Mouse (Mus musculus) CH12.LX (cell line): ENCODE measurements around the gene Tbca.

ENCODE experiments used
- CTCF ChIP-seq, 2 experiments: IDR thresholded peaks in 1 of 2; conservative IDR thresholded peaks in 1 of 2; 2 replicates each; pipeline ENCODE4 v1.5.1; 2011 to 2012; ENCODE audit warnings: low read depth in 2 of 2, low read length in 2 of 2, improper control_type of control experiment in 1 of 2, inconsistent platforms in 1 of 2, mild to moderate bottlenecking in 1 of 2, moderate library complexity in 1 of 2
- EP300 ChIP-seq: IDR thresholded peaks from 2 replicates; pipeline ENCODE4 v1.6.1; 2011; ENCODE audit warnings: low read length, improper control_type of control experiment
- HCFC1 ChIP-seq: IDR thresholded peaks from 2 replicates; pipeline ENCODE4 v1.6.1; 2012; ENCODE audit warnings: low read depth, mild to moderate bottlenecking, inconsistent platforms, low read length, improper control_type of control experiment
- RCOR1 ChIP-seq: conservative IDR thresholded peaks from 2 replicates; pipeline ENCODE4 v1.6.1; 2012; ENCODE audit warnings: low read depth, mild to moderate bottlenecking, inconsistent platforms, low read length, improper control_type of control experiment
- ZKSCAN1 ChIP-seq: IDR thresholded peaks from 2 replicates; pipeline ENCODE4 v1.6.1; 2012; ENCODE audit warnings: low read depth, inconsistent platforms, low read length, improper control_type of control experiment, borderline replicate concordance

DNA sequence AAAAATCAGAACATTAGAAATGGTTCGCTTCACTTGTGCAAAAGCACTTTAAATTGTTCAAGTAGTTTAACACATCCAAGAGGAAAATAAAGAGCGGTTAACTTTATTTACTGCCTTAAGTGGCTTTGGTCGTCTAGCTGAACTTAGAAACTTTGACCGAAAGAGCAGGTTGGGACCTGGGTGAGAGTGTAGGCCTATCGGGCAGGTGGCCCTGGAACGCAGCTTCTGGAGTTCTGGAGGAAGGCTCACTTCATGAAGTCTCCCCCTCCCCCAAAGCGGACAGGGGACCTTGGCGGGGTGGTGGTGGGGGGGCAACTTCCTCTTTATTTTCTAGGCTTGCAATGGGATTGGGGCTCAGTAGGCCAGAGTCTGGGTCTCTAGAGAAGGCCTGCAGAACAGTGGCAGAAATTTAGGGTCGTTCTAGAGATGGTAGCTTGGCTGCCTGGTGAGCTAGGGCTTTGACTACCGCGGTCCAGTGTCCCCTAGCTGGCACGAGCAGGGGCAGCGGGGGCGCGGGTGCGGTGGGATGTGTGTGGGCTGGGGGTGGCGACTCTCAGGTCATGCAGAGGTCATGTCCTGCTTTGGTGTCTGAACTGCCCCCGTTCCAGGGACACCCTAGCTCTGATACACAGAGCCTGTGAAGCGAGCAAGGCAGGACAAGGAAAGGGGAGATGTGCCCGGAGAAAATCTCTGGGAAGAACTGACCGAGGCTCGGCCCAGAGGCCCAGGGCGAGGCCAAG lies 86.1 kb downstream of the Tbca start:
- TF ChIP-seq EP300 (no peak), CTCF (conservative IDR thresholded peaks at IDR 0.05 in 1 of 2, IDR thresholded peaks at IDR 0.05 in 1 of 2; ENCODE audit: low read depth in 2 of 2, low read length in 2 of 2) (no peak), HCFC1 (no peak), ZKSCAN1 (no peak), RCOR1 (no peak)
